Mouse (Mus musculus) forebrain, embryonic 16.5 days (tissue): ENCODE results near the gene Uchl3. TPM values are rescaled to one million over a fixed set of nuclear protein-coding genes. Genes with fewer than 3 reads are reported as not detected.

Experiments
- ATAC-seq: fragments of 200-750 bp; cut with Nextera tagmentation; 2 replicates; pipeline ENCODE4 v1.8.0; 2017; ENCODE audit warnings: mild to moderate bottlenecking, moderate library complexity
- H3K27ac ChIP-seq: fragments of 300-500 bp; sonication (generic); 2 replicates; pipeline ENCODE4 v1.5.1; 2014; ENCODE audit warnings: low read length, control low read depth
- H3K27me3 ChIP-seq: fragments of 300-500 bp; sonication (generic); replicated peaks from 2 replicates; pipeline ENCODE4 v1.6.1; 2014; ENCODE audit warnings: low read length; ENCODE audit not compliant: control insufficient read depth, insufficient read depth
- H3K36me3 ChIP-seq: fragments of 300-500 bp; sonication (generic); 2 replicates; pipeline ENCODE4 v1.6.1; 2014; ENCODE audit not compliant: control insufficient read depth, insufficient read depth
- H3K4me1 ChIP-seq: fragments of 300-500 bp; sonication (generic); replicated peaks from 2 replicates; pipeline ENCODE4 v1.6.1; 2014; ENCODE audit warnings: low read length; ENCODE audit not compliant: control insufficient read depth, insufficient read depth
- H3K4me2 ChIP-seq: fragments of 300-500 bp; sonication (generic); 2 replicates; pipeline ENCODE4 v1.6.1; 2014; ENCODE audit warnings: mild to moderate bottlenecking, low read length, control low read depth
- H3K4me3 ChIP-seq: fragments of 300-500 bp; sonication (generic); replicated peaks from 2 replicates; pipeline ENCODE4 v1.5.1; 2014; ENCODE audit warnings: mild to moderate bottlenecking, low read length, control low read depth
- H3K9ac ChIP-seq: fragments of 300-500 bp; sonication (generic); replicated peaks from 2 replicates; pipeline ENCODE4 v1.6.1; 2014; ENCODE audit warnings: low read depth, low read length, control low read depth
- H3K9me3 ChIP-seq: fragments of 300-500 bp; sonication (generic); 2 replicates; pipeline ENCODE4 v1.6.1; 2016; ENCODE audit warnings: low read length; ENCODE audit not compliant: control insufficient read depth
- WGBS: fragments of 180-500 bp; shearing (Covaris S2); extraction: QIAGEN DNeasy Blood & Tissue Kit; methylation state at CpG from one replicate; pipeline ENCODE4 v1.1.7; 2014; 5-methylcytosine and 5-hydroxymethylcytosine counted together
- polyA plus RNA-seq: library from polyadenylated mRNA; unstranded; fragments of >200 nt; fragmentation: Nextera tagmentation; extraction: Ambion mirVana; gene quantifications from 2 replicates; pipeline ENCODE4 v1.2.1, GENCODE M21; 2015

Uchl3 gene
- polyA plus RNA-seq, 1 experiment from 2014 or later, result 247 TPM

DNA sequence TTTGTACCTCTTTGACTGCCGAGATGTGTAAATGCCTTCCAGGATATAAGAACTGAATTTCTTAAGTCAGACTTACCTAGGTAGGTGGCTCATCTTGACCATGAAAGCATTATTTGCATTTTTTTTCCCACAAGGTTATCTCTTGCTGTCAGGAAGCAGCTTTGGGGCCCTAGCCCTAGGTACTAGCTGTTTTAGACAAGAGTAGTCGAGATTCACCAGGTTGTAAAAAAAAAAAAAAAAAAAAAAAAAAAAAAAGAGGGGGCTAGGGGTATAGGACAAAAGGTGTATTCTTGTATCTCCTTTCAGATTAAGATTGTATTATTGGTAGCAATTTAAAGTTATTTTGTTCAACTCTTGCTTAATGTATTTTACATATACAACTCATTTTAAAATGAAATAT lies 23.2 kb upstream of the Uchl3 start:
- H3K36me3 ChIP-seq, result peaks cover 13% of the 10 kb centered on the region; the same call in 1 of the 2 replicates
- WGBS, result 88% methylated on average over 2 of the region's 2 CpGs
- H3K4me1 ChIP-seq, result no peaks in the 10 kb centered on the region

DNA sequence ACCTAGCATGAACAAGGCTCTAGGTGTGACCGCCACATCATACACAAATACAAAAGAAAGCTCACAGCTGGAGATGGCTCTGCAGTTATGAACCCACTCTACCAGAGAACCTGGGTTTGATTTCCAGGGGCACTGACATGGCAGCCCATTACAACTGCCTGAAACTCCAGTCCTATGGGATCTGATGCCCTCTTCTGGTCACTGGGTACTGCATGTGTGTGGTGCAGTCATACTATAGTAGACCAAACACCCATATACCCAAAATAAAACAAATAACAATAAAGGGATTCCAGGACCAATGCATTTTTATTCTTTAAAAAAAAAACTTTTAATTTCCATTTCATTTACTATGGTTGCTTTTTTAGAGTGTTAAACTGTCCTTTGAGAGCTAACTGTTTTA lies 18.0 kb upstream of the Uchl3 start:
- H3K36me3 ChIP-seq, result peaks cover 13% of the 10 kb centered on the region; the same call in 1 of the 2 replicates
- H3K4me2 ChIP-seq, result no peak overlapping the region
- ATAC-seq, result no peak
- no peak overlapping the region for H3K27ac ChIP-seq
- H3K4me1 ChIP-seq, result peaks cover 5% of the 10 kb centered on the region
- H3K9me3 ChIP-seq, result no peaks in the 10 kb centered on the region
- H3K9ac ChIP-seq, result no peak overlapping the region
- H3K4me3 ChIP-seq, result no peak overlapping the region
- 94% methylated on average over 1 of the region's 1 CpGs for WGBS
- H3K27me3 ChIP-seq, result no peaks in the 10 kb centered on the region

More for the DNA sequence above, 23.2 kb upstream of the Uchl3 start:
- Histone ChIP-seq H3K27ac (no peak overlapping the region), H3K4me2 (no peak overlapping the region), H3K9me3 (no peaks in the 10 kb centered on the region), H3K27me3 (no peaks in the 10 kb centered on the region), H3K4me3 (no peak overlapping the region), H3K9ac (no peak overlapping the region)
- no peak for ATAC-seq

DNA sequence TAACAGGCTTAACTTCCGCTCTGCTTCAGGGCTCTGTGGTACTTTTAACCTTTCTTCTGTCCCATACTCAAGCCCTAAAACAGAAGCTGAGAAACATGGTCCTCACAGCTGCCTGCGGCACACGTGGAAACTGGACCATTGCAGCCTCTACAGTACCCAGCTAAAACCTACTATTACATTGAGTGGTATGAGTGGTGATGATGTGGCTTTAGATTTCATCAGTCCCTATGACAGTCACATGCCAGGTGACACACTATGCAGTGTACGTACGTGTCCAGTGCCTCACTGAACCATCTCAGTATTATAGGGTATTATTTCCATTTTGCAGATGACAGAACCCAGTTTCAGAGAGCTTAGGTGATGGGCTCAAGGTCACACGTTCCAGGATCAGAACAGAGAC lies 16.4 kb upstream of the Uchl3 start:
- ATAC-seq, result no peak
- Histone ChIP-seq H3K4me3 (no peak overlapping the region), H3K4me2 (no peak overlapping the region), H3K9ac (no peak overlapping the region), H3K4me1 (peaks cover 5% of the 10 kb centered on the region), H3K27me3 (no peaks in the 10 kb centered on the region), H3K36me3 (peaks cover 9% of the 10 kb centered on the region; the same call in 1 of the 2 replicates), H3K9me3 (no peaks in the 10 kb centered on the region), H3K27ac (no peak overlapping the region)
- WGBS, result 90% methylated on average over 6 of the region's 6 CpGs

DNA sequence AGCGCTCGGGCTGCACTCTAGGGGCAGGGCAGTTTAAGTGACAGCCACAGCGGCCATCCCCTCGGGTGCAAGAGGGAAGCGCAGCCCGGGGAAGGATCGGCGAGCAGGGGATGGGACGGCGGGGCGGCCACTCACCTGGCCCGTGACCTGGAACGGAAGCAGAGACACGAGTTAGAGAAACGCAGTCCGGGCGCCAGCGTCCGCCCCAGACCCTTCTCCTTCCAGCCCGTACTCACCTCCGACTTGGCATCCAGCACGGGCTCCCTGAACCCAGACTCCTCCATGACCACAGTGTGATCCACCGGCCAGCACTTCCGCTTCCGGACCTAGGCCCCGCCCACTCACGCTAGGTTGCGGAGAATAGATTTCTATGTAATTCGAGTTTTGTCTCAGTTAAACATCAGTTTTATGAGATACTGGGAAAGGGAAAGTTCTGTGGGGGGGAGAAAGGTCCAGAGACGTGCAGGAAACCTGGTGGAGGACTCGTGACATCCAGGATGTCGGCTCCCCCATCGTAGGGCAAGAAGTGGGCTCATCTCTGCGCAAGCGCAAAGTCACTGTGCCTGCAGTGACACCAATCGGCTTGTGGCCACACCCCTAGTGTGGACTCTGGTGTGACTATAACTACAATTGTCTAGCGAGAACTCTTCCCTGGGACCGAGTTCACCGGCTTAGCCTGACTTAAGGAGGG lies 13.5 kb upstream of the Uchl3 start, which contains the start of gene Commd6:
Gene Commd6, minus strand, starts transcription at position 534 of the 691 bp plus-strand sequence.
- no peaks in the 10 kb centered on the region for H3K9me3 ChIP-seq

DNA sequence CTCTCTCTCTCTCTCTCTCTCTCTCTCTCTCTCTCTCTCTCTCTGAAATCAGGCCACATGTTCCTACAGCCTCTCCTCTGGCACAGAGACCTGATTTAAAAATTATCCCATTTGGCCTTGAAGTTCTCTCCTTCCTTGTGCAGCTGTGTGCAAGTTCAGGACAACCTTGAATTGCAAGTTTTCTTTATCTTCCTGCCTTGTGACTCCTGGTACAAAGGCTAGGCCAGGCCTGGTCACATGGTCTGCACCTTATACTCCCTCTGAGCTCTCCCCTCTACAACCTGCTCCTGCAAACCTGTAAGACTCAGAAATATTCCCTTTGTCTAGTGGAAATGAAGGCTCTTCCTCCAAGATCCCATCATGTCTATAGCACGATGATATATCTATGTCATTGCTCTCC lies 8.8 kb upstream of the Uchl3 start:
- Histone ChIP-seq H3K9me3 (no peaks in the 10 kb centered on the region), H3K4me1 (no peaks in the 10 kb centered on the region), H3K27me3 (no peaks in the 10 kb centered on the region), H3K4me3 (no peak overlapping the region), H3K9ac (no peak overlapping the region), H3K36me3 (no peaks in the 10 kb centered on the region), H3K4me2 (no peak overlapping the region), H3K27ac (no peak overlapping the region)
- no peak for ATAC-seq
- WGBS, result 94% methylated on average over 1 of the region's 1 CpGs

More for the DNA sequence above, 13.5 kb upstream of the Uchl3 start, which contains the start of gene Commd6:
- H3K36me3 ChIP-seq, result no peaks in the 10 kb centered on the region
- WGBS, result under 1% methylated on average over 39 of the region's 39 CpGs
- H3K4me2 ChIP-seq, result peak within 1 kb of the TSS; percentile 83
- peaks cover 5% of the 10 kb centered on the region for H3K4me1 ChIP-seq
- H3K27ac ChIP-seq, result peak within 1 kb of the TSS; percentile 70
- peak within 1 kb of the TSS; percentile 85 for H3K4me3 ChIP-seq
- peak within 1 kb of the TSS; percentile 93 for H3K9ac ChIP-seq
- ATAC-seq, result peak; percentile 99
- H3K27me3 ChIP-seq, result no peaks in the 10 kb centered on the region

DNA sequence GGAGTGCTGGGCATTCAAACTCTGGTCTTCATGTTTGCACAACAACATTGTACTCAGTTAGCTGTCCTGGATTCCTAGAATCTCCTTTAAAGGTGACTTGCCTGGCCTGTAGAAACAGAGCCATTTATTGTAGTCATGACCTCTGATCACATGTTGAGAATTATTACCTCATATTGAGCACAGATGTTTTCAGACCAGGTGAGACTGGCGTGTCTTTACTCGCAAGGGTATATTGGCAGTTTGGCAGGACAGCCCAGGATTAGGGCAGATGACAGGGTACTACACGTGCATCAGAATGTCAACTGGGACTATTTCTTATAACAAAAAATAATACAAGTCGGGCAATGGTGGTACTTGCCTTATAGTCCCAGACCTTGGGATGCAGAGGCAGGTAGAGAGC lies 3.2 kb upstream of the Uchl3 start:
- H3K27me3 ChIP-seq, result no peaks in the 10 kb centered on the region
- H3K9me3 ChIP-seq, result no peaks in the 10 kb centered on the region
- no peak overlapping the region for H3K9ac ChIP-seq
- H3K27ac ChIP-seq, result no peak overlapping the region
- H3K4me3 ChIP-seq, result no peak overlapping the region
- H3K36me3 ChIP-seq, result no peaks in the 10 kb centered on the region
- 87% methylated on average over 4 of the region's 4 CpGs for WGBS
- peaks cover 11% of the 10 kb centered on the region for H3K4me1 ChIP-seq
- ATAC-seq, result no peak
- H3K4me2 ChIP-seq, result no peak overlapping the region

DNA sequence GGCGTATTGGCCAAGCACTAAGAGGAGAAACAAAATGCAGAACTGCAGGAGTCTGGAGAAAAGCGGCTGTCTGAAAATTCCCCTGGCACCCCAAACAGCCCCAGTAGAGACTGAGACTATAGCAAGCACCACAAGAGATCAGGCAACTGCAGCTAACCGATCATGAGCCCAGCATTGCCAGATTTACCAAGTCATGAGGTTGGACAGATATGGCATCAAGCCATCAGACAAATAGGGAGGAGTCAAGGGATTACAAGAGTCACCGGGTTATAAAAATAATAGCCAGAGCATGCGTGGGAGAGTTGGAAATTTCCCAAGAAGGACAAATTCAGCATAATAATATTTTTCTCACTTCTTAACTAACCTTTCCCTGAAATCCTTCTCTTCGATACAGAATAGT lies 1.2 kb upstream of the Uchl3 start:
- H3K4me2 ChIP-seq, result no peak overlapping the region
- peaks cover 11% of the 10 kb centered on the region for H3K4me1 ChIP-seq
- no peak overlapping the region for H3K9ac ChIP-seq
- no peak overlapping the region for H3K27ac ChIP-seq
- ATAC-seq, result no peak
- 94% methylated on average over 6 of the region's 6 CpGs for WGBS
- H3K9me3 ChIP-seq, result no peaks in the 10 kb centered on the region
- no peak overlapping the region for H3K4me3 ChIP-seq
- H3K36me3 ChIP-seq, result no peaks in the 10 kb centered on the region
- no peaks in the 10 kb centered on the region for H3K27me3 ChIP-seq

DNA sequence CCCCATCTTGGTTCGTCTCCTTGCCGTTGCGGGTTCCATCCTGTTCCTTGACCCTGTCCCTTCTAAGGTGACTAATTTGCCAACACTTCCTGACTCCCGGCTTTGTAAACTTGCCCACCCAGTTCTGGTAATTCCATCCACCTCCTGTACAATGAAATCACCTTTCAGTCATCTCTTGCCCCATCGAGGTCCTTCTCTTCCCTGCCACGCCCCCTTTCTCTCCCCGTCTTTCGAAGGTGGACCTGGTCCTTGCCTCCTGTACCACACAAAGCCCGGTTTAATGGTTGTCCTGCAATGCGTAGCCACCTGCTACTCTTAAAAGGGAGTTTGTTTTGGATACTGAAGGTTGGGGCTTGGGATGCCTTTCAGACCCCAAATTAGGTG lies 751 bp downstream of the Uchl3 start:
- ATAC-seq, result no peak
- H3K36me3 ChIP-seq, result no peaks in the 10 kb centered on the region; the same call in 1 of the 2 replicates
- H3K27me3 ChIP-seq, result no peaks in the 10 kb centered on the region
- no peaks in the 10 kb centered on the region for H3K9me3 ChIP-seq
- under 1% methylated on average over 10 of the region's 10 CpGs for WGBS
- H3K4me3 ChIP-seq, result peak overlapping the region; percentile 84
- peak overlapping the region; percentile 84 for H3K9ac ChIP-seq
- peaks cover 11% of the 10 kb centered on the region for H3K4me1 ChIP-seq
- H3K27ac ChIP-seq, result no peak overlapping the region
- H3K4me2 ChIP-seq, result peak overlapping the region; percentile 93

DNA sequence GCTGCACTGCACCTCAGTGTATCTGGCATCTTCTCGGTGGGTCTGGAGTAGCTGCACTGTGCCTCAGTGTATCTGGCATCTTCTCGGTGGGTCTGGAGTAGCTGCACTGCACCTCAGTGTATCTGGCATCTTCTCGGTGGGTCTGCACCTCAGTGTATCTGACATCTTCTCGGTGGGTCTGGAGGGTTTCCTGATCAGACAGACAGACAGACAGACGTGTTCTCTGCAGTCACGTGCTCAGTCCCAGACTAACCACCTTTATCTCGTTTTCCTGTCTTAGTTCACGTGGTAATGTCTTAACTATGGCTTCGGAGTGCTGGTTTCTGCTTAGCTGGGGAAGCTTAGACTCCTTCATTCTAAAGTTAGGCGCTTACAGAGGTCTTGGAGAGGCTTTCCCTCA lies 2.5 kb downstream of the Uchl3 start:
- Histone ChIP-seq H3K27ac (no peak overlapping the region), H3K9ac (no peak overlapping the region), H3K4me2 (no peak overlapping the region)

More for the DNA sequence above, 2.5 kb downstream of the Uchl3 start:
- no peaks in the 10 kb centered on the region; the same call in 1 of the 2 replicates for H3K36me3 ChIP-seq
- no peak overlapping the region for H3K4me3 ChIP-seq
- no peaks in the 10 kb centered on the region for H3K9me3 ChIP-seq
- WGBS, result 88% methylated on average over 10 of the region's 10 CpGs
- H3K27me3 ChIP-seq, result no peaks in the 10 kb centered on the region
- H3K4me1 ChIP-seq, result peaks cover 11% of the 10 kb centered on the region
- no peak for ATAC-seq
